Comparison of ENCODE assay signal across 24 mouse cellular contexts in genomic region chr9:49384855-49385254, GRCm38 (mm10). TPM values are rescaled to one million over a fixed set of nuclear protein-coding genes. Genes with fewer than 3 reads are reported as not detected.
DNase-seq lines count a peak whose midpoint lies in the region; ATAC-seq and TF ChIP-seq lines count a peak whose summit lies in the region.
"Had no signal": no experiment of that assay in that cellular context is flagged by ENCODE, and none has a peak within 500 bp of the region (broad histone marks: within the 10 kb centered on the region; RNA-seq: fewer than 3 reads in every experiment).

No protein-coding gene starts in this region.

- H3K27ac ChIP-seq in heart, embryonic 13.5 days (replicated peaks): no peak overlapping the region
- H3K27ac ChIP-seq in ES-Bruce4 (ENCODE audit: insufficient read depth, low read length): peak overlapping the region; percentile 32; the same call in 1 of the 2 replicates
- H3K27ac ChIP-seq: embryonic facial prominence, embryonic 12.5 days; forebrain, embryonic 15.5 days; heart, embryonic 15.5 days; hindbrain, embryonic 15.5 days; kidney, embryonic 15.5 days had no signal

- intact Hi-C loops in heart, postnatal 25 days (cut with DNase I): no loop called here

- 42% methylated on average over 6 of the region's 6 CpGs for WGBS in heart, embryonic 13.5 days

- H3K4me1 ChIP-seq in heart, embryonic 13.5 days: peaks cover 17% of the 10 kb centered on the region
- peaks cover 3% of the 10 kb centered on the region for H3K4me1 ChIP-seq in ES-Bruce4 (ENCODE audit: control insufficient read depth, insufficient read depth, low read length)

- no peak for TF ChIP-seq POLR2A in ES-Bruce4 (IDR thresholded peaks at IDR 0.05; ENCODE audit: insufficient read depth, low read length)

- peak; percentile 44 for DNase-seq in heart, adult 11 months
- DNase-seq in heart, postnatal 25 days (ENCODE audit: low spot score): no peak
- no peak for DNase-seq in heart, adult 9 months (ENCODE audit: low spot score in 2 of 2)
- DNase-seq in ES-CJ7 (ENCODE audit: low read depth, low spot score): peak; percentile 47
- no peak for DNase-seq in thymus, postnatal 10 days (ENCODE audit: low spot score in 2 of 2)
- no peak for DNase-seq in lung, postnatal 25 days (ENCODE audit: low spot score)
- DNase-seq: cerebellum, adult 11-12 months; cerebellum, adult 9-10 months; cerebellum, postnatal 25 days; gastrocnemius, postnatal 36 days had no signal

- no peaks in the 10 kb centered on the region for H3K9me3 ChIP-seq in heart, embryonic 13.5 days
- no peaks in the 10 kb centered on the region for H3K9me3 ChIP-seq in ES-Bruce4 (replicated peaks; ENCODE audit: control insufficient read depth, insufficient read depth, low read length, poor library complexity, severe bottlenecking)
- H3K9me3 ChIP-seq: embryonic facial prominence, embryonic 12.5 days; forebrain, embryonic 15.5 days; heart, embryonic 15.5 days; hindbrain, embryonic 15.5 days; kidney, embryonic 15.5 days had no signal

- no peak for TF ChIP-seq CTCF in ES-Bruce4 (IDR thresholded peaks at IDR 0.05; ENCODE audit: low read depth, low read length)

- ATAC-seq in heart, embryonic 13.5 days (ENCODE audit: extremely low read depth, insufficient number of reproducible peaks, low FRiP score, low TSS enrichment): no peak
- ATAC-seq: forebrain, embryonic 15.5 days; intestine, embryonic 16.5 days; Patski had no signal

- no peak overlapping the region for H3K4me3 ChIP-seq in heart, embryonic 13.5 days
- H3K4me3 ChIP-seq in ES-Bruce4 (ENCODE audit: low read depth, low read length): no peak overlapping the region
- H3K4me3 ChIP-seq: embryonic facial prominence, embryonic 12.5 days; forebrain, embryonic 15.5 days; heart, embryonic 15.5 days; hindbrain, embryonic 15.5 days; kidney, embryonic 15.5 days had no signal

- H3K4me2 ChIP-seq in heart, embryonic 13.5 days: peak overlapping the region; percentile 49
- H3K4me2 ChIP-seq: embryonic facial prominence, embryonic 12.5 days; forebrain, embryonic 15.5 days; hindbrain, embryonic 15.5 days; kidney, embryonic 15.5 days had no signal

- H3K27me3 ChIP-seq in heart, embryonic 13.5 days (replicated peaks): 0 out of 2 replicates have a peak, but pooled peaks cover 2% of the 10 kb centered on the region
- H3K27me3 ChIP-seq in ES-Bruce4 (ENCODE audit: control insufficient read depth, insufficient read depth, low read length, poor library complexity, severe bottlenecking): no peaks in the 10 kb centered on the region
- H3K27me3 ChIP-seq: embryonic facial prominence, embryonic 12.5 days; forebrain, embryonic 15.5 days; heart, embryonic 15.5 days; hindbrain, embryonic 15.5 days; kidney, embryonic 15.5 days had no signal

- H3K36me3 ChIP-seq in heart, embryonic 13.5 days: no peaks in the 10 kb centered on the region
- no peaks in the 10 kb centered on the region for H3K36me3 ChIP-seq in ES-Bruce4 (ENCODE audit: control insufficient read depth, insufficient read depth, low read length, poor library complexity, severe bottlenecking)
- H3K36me3 ChIP-seq: embryonic facial prominence, embryonic 12.5 days; forebrain, embryonic 15.5 days; heart, embryonic 15.5 days; hindbrain, embryonic 15.5 days; kidney, embryonic 15.5 days had no signal

- no peak for TF ChIP-seq EP300 in ES-Bruce4 (IDR thresholded peaks at IDR 0.05; ENCODE audit: insufficient read depth, low read depth, low read length)

- H3K9ac ChIP-seq in heart, embryonic 13.5 days: no peak overlapping the region
- H3K9ac ChIP-seq in ES-Bruce4 (ENCODE audit: low read depth, poor library complexity, severe bottlenecking): no peak overlapping the region
- H3K9ac ChIP-seq: embryonic facial prominence, embryonic 12.5 days; forebrain, embryonic 15.5 days; heart, embryonic 15.5 days; hindbrain, embryonic 15.5 days; kidney, embryonic 15.5 days had no signal

RNA-seq across cellular contexts. Expression of gene Ankk1, which starts 42.0 kb away (rescaled TPM):
- total RNA-seq in heart, postnatal 25 days (2021): not detected
- polyA plus RNA-seq in heart, embryonic 13.5 days (2015; fragmentation: Nextera tagmentation; extraction: Ambion mirVana): not detected in 2 replicates
- polyA plus RNA-seq in ES-Bruce4 (2011; ENCODE audit: insufficient read depth, insufficient read length, low read depth, missing spikeins): not detected in 2 replicates
- total RNA-seq: gastrocnemius, adult 8-10 months; gastrocnemius, postnatal 36 days had no signal
- polyA plus RNA-seq: cortical plate, adult 2 months; embryonic facial prominence, embryonic 12.5 days; forebrain, embryonic 11.5 days; forebrain, embryonic 15.5 days; heart, embryonic 15.5 days; hindbrain, embryonic 11.5 days; hindbrain, embryonic 15.5 days; intestine, embryonic 16.5 days; kidney, adult 2 months; kidney, embryonic 15.5 days had no signal

RNA-seq across cellular contexts. Expression of gene Drd2, which starts 44.4 kb away (rescaled TPM):
- 1 to 10 TPM; 1.0 to 1.4 TPM for total RNA-seq in heart, postnatal 25 days (2021)
- polyA plus RNA-seq in heart, embryonic 13.5 days (2015; fragmentation: Nextera tagmentation; extraction: Ambion mirVana): 0.07 TPM in 1 of 2 replicates, not detected in the other
- polyA plus RNA-seq in ES-Bruce4 (2011; ENCODE audit: insufficient read depth, insufficient read length, low read depth, missing spikeins): 0.39 TPM in 1 of 2 replicates, not detected in the other
- total RNA-seq: gastrocnemius, adult 8-10 months; gastrocnemius, postnatal 36 days had no signal
- polyA plus RNA-seq: embryonic facial prominence, embryonic 12.5 days; intestine, embryonic 16.5 days; Patski had no signal

Comparison
In these comparisons a context has a peak if more than half of its experiments do, and no peak if none do; other contexts are left out.
1. DNase-seq: peak in heart, adult 11 months (single experiment) and ES-CJ7 (single experiment); none in heart, postnatal 25 days (single experiment), heart, adult 9 months (0 of 2), thymus, postnatal 10 days (0 of 2) and lung, postnatal 25 days (single experiment).